Mouse (Mus musculus) mesoderm, embryonic 11.5 days (tissue): Measurements from ENCODE around the gene Mmd2.

Experiments used
- DNase-seq: peaks from one replicate; pipeline ENCODE4 v3.0.0-alpha.2; 2012; ENCODE audit warnings: low read depth, low spot score

Mmd2 gene

DNA sequence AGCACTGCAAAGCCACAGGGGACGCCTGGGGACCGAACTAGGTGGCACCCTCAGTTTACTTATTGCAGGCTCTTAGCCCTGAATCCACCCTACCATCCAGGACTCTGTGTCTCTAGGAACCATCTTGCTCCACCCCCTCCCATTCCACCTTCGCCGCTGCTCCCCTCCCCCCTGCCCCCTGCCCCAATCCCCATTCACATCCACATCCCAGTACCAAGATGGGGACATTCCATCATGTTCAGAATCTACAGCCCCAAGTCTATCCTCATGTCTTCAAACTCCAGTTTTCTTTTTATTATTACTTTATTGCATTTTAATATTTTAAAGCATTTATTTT, 357 bp upstream of the Mmd2 start:
- no peak for DNase-seq

DNA sequence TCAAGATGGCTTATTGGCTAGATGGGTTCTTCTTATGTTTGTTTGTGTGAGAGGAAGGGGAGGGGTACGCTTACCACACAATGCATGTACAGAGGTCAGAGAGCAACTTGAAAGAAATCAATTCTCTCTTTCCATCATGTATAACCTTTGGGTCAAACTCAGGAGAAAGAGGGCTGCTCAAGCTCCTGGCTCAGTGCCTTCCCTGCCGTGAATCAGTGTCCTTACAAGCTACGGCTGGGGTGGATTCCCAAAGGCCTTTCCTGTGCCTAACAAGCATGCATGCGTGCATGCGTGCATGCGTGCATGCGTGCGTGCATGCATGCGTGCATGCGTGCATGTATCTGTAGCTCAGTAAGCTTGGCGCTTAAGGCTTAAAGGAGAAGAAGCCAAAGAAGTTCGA, 3.3 kb downstream of the Mmd2 start:
- no peak for DNase-seq

DNA sequence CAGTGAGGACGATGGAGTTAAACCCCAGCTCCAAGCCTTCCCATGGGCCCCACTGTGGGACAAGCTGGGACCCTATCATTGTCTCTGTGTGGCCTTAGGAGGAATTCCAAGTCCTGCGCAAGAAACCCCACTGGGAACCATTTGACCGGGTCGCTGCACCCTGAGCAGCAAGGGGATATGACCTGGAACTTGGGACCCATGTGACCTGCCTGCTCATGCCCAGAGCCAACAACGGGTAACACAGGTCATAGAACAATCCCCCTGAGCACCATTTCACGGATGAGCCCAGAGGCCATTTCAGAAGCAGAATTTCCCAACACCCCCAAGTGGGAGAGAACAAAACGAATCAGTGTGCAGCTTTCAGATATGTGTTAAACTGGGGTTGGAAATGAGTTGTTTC, 4.2 kb downstream of the Mmd2 start:
- DNase-seq = no peak

DNA sequence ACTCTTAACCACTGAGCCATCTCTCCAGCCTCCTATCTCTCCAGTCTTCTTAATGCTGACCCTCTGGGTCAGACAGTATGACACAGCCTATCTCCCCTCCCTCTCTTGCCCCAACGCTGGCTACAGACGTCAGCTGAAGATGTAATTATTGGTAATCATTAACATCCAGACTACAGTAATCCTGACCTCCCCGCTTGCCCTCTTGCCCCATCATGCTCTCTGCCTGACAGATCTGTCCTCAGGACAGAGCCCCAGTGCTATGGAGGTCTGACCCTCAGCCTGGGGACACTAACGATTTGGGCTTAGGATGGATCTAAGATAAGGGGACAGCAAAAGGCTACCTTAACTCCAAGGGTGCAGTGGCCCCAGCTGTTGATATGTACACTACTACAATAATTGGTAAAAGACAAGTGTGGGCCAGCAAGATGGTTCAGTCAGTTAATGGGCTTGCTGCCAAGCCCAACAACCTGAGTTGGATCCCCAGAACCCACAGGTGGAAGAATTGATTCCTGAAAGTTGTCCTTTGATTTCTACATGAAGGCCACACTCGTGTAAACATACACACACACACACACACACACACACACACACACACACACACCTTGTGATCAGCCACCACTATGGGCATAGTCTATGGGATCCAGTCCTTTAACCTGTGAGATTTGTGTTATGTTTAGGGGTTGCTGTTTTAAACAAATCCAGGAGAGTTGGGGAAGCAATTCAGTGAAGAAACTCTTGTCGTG, 10.8 kb downstream of the Mmd2 start:
- DNase-seq = no peak

DNA sequence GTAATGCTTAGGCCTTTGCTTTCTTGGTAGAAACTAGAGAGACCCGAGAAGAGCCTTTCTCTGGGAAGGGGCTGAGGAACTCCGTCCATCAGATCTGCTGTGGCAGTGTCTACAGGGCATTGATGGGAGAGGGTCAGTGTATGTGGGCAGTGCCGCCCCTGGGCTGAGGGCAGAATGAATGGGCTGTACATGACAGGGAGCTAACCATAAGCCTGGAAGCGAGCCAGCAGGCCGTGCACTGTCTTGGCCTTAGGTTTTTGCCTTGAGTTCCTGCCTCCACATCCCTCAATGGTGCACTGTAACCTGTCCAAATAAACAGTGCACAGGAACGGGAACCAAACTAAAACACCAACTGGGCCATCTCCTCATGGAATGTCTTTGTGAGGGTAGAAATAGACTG, 11.9 kb downstream of the Mmd2 start:
- no peak for DNase-seq

DNA sequence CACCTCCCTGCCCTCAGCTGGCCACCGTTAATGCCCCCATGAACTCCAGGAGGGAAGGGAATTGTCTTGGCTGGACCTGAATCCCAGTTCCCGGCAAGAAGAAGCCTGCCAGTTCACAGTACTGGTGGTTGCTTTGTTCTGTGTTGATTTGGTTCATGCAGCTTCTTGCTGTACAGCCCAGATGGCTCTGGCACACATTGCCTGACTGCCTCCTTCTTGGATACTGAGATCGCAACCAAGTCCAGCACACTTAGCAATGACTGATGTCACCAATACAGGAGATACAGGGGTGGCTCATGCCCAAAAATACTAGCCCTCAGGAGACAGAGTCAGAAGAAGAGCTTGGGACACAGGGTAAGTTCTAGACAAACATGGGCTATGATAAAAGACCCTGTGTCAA, 12.9 kb downstream of the Mmd2 start:
- no peak for DNase-seq

DNA sequence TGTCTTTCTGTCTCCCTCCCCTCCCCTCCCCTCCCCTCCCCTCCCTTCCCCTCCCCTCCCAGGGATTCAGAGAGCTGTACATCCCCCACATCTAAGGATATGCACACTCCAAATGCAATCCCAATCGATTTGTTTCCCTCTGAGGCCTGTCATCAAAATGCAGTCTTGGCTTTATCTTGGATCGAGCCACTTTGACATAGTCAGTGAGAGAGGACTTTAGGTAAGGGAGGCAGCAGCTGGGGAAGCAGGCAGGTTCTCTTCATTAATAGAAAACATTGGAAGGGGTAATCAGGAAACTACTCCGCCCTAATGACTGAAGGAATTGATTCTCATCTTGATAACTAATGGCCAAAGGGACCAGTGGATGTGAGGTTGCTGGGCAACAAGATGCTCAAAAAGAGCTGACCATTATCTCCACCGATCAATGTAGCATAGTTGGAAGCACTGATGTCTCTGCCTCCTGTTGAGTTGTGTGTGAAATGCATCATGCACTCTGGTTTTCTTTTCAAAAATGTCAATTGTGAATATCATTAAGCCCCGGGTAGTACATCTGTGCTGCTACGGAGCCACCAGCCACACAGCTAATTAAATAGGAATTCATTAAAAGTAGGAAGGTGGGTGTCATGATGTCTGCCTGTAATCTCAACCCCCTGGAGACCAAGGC, 17.5 kb downstream of the Mmd2 start:
- no peak for DNase-seq

DNA sequence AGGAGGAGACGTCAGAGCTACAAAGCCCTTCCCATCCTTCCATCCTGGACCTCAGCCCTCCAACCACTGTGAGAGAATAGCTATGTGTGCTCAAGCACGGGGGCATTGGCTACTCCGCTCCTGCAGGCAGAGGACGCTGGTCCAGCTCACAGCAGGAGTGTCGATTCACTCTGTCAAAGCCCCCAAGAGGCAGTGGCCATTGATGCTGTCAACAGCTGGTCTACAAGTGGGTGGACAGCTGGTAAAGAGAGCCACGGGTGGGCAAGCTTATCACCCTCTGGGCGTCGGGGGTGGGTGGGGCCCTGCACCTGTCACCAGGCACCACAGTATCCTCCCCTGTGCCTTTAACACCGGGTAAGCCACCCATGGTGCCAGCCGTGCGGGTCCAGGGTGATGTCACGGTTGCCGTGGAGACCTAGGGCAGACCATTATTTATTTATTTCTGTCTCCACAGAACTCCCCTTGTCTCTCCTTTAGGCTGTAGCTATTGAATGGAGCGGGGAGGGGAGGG, 24.9 kb downstream of the Mmd2 start:
- DNase-seq = peak; percentile 47

DNA sequence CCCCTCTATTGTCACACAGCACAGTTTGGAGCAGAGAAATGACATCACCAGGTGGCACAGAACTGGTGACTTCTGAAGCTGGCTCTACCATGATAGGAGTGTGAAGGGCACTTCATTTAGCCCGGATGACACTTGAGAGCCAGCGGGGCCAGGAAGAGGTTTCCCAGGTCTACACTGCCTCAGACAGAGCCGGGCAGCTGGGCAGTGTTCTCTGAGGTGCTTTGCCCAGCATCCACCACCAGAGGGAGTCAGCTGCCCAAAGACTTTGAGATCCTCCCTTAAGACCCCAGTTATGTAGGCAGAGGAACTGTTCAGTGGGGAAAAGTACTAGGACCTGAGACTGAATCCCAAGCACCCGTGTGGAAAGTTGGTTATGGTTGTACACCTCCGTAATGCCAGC, 27.1 kb downstream of the Mmd2 start:
- peak; percentile 82 for DNase-seq

DNA sequence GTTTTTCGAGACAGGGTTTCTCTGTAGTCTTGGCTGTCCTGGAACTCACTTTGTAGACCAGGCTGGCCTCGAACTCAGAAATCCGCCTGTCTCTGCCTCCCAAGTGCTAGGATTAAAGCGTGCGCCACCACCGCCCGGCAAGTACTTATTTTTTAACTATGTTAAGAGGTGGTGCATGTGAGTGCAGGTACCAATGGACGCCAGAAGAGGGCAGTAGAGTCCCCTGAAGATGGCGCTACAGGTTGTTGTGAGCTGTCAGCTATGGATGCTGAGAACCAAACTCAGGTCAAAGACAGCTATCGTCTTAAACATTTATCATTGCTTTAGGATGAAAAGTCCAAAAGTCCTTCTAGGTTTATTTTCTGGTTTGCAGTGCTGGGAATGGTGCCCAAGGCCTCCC, 30.4 kb downstream of the Mmd2 start:
- no peak for DNase-seq

DNA sequence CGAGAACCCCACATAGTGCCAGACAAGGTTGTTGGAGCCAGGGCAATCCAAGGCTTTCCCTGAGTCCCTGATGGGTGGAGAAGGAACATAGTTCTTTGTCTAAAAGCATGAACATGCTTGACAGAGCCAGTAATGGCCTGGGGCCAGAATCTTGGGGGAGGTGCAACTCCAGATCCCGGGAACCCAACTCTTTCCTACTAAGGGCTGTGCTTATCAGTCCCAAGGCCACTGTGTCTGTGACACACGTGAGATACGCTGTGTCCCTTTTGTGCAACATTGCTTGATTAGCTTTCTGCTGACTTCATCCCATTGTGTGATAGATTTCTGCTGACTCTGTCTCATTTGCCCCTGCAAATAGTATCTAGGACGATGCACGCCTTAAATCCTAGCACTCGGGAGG, 31.8 kb downstream of the Mmd2 start:
- DNase-seq = no peak

DNA sequence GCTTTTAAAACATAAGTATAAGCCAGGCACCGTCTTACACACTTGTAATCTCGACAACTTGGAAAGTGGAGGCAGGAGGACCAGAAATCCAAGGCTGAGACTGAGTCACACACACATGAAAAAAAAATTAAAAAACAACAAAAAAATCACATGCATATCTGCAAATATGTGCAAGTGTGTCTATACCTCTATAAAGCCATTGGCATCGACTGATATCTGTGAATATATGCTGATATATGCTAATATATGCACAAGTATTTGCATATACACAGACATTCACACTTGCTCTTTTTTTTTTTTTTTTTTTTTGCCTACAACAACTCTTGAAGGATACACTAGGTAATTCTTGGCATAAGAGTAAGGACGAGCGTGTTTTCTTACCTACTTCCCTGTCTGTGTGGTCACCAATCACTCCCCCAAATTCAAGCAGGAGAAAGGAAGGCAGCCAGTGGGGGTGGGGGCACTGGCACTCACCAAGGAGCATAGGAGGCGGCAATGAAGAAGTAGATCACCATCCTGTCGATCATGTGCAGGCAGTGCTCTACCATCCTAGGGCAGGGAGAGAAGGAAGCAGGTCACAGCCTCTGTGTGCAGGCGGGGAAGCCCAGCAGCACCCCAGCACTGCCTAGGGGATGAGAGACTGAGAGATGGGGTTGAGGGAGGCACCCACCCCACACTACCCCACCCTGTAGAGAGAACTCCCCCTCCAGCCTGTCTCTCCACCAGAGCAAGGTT, 34.1 kb downstream of the Mmd2 start:
- no peak for DNase-seq

DNA sequence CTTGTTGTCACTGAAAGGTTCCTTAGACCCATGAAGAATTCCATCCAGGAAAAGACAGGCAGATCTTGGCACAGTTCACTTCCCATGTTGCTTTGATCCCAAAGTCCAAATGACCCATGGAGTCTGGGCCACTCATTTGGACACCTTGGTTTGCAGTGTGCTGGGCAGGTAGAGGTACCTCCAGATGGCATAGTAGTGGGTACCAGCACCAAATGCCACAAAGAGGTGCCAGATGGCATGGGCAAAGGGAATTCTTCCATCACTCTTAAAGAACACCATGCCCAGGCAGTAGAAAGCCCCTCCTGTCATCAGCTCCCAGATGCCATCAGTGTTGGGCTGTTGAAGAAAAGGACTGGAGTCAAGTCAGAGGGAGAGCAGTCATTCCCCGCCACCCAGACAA, 44.0 kb downstream of the Mmd2 start:
- DNase-seq = no peak

DNA sequence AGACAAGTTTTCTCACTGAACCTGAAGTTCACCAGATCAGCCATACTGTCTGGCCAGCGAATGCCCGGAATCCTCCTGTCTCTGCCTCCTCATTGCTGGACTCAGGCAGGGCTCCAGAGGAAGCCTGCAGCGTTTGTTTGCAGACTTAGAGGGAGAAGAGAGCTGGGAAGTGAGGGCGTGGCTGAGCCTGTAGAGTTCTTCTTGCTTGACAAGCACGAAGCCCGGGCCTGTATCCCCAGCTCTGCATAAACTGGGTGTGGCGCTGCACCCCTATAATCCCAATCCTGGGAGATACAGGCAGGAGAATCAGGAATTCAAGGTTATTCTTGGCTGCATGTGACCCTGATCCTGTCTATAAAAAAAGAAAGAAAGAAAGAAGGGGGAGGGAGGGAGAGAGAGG, 48.3 kb downstream of the Mmd2 start:
- no peak for DNase-seq

DNA sequence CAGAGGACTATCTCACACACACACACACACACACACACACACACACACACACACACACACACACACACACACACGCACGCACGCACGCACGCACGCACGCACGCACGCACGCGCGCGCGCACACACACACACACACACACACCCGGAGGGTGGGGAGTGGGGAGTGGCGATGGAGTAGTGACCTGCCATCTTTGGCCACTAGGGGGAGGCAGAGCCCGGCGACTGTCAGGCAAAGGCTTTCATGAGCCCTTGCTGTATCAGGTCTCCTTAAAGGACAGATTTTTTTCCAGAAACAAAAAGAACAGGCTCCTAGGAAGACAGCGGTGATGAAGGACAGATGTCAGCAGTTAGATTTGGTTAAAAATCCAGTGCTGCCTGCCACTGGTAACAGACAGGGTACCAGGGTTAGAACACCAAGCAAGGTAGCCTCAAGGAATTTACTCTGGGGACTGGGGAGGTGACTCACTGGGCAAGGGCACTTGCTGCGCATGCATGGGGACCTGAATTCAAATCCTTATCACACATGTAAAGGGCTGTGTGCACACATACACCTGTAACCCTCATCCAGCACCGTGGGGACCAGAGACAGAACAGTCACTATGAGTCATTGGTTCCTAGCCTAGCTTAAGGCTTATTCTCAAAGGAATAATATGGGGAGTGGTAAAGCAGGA, 51.1 kb downstream of the Mmd2 start:
- peak; percentile 87 for DNase-seq

DNA sequence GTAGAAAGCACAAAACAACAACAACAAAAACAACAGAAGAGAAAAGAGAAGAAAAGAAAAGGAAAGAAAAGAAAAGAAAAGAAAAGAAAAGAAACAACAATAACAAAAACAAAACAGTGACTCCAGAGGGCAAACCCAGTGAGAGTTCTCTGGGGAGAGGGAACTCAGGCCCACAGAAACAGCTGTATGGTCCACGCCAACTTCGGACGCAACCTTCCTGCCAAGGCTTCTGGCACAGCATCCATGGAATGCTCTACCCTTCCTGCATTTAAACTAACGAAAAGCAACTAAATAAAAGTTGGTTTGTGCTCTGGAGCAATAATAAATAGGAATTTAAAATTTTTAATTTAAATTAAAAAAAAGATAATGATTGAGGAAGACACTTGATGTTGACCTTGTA, 51.9 kb downstream of the Mmd2 start:
- DNase-seq = no peak

DNA sequence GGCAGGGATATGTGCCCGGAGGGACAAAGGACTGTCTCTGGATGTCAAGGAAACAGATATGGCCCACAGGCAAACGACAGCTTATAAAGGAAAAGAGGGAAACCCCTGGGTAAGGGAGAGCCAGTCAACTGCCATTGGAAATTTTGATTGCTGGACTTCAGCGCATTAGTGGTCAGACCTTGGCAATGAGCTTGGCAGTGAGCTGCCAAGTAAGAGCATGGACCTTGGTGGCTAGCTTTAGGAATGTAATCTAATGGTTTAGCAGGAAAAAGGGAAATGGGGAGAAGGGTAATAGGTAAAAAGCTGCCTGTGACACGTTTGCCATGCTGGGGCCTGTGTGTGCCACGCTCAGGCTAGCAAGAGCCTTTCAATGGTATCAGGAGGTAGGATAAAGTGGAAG, 52.7 kb downstream of the Mmd2 start:
- no peak for DNase-seq

DNA sequence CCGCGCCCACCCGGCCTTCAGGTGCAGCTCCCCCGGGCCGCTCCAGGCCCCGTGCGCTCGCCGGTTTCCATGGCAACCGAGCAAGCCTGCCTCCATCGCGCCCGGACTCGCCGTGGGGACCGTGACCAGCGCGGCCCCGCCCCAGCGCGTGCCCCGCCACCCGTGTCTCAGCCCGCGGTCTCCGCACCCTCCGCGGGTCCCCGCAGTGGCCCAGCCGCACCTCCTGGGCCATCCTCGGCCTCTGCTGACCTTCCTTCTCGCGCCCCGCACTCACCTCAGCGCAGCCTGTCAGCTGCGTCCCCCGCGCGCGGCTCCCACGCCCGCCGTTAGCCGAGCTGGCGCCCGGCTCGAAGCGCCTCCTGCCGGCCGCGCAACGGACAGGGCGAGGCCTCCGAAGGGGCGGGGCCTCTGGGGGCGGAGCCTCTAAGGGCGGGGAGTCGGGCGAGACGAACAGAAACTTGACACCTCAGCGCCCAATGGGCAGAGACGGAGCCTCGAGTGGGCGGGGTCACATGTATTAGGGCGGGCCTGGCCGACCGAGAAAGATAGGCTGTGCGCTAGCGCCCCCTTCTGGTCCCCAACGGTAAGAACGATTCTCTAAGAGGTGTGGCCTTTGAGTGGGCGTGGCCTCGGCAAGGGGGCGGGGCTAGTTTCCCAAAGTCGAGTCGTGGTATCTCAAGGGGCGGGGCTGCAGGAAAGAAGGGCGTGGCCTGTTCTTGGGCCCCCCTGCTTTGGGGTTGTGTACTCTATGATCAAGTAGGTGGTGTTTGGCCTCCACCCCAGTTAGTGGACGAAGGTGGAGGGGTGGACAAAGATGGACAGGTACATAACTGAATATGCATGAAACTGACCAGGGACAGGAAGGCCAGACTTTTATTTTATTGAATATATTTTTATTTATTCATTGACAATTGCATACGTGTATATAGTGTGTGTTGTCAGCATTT, 57.6 kb downstream of the Mmd2 start, which contains the start of gene Radil:
Gene Radil (minus strand): TSS at position 393 of the 947 bp plus-strand sequence.
- DNase-seq = peak; percentile 98

DNA sequence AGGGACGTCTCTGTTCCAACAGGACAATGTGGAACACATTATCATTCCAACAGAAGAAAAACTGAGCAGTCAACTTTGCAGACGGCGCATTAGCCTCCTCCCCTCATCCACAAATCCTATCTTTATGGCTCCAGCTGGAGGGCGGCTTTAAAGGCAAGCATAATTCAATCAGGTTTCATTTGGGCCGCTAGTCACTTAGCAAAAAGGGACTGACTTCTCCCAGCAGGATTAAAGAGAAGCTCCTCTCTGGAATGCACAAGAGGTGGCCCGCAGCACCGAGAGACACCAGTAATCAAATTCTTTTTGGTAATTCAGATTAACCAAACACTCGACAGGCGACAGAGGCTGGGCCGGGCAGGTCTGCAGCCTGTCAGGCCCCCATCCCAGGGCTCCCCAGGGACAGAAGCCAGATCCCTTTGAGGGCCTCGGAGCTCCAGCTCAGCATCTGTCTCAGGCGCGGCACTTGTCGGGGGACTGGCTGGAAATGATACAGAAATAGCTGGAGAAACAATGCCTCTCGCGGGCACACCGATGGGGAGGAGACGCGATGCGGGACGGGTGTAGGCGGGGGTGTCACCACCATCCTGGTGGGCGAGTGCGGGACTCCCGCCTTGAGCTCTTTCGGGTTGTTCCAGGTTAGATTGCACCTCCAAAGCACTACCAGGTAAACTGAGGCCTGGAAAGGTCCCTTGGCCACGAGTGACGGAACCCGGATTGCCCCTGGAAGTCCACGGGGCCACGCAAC, 58.5 kb downstream of the Mmd2 start:
- peak; percentile 78 for DNase-seq

DNA sequence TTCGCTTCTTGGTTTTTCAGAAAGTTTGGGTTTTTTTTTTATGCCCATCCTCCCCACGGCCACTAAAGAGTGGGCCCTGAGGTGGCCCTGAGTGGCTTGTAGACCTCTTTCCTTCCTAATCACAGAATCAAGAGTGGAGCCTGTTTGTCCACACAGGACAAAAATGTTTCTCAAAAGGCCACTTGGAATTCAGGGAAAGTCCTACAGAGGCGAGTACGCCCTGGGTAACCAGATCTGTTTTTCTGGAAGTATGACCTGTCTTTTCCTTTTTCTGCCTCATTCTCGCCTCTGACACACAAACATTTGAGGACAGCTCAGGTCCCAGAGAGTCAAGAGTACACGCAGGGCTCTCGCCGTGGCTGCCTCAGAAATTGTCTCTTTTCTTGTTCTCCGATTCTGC, 59.2 kb downstream of the Mmd2 start:
- DNase-seq = no peak
